Mouse (Mus musculus) testis, postnatal 14 days (tissue): ENCODE results near the gene Tpgs1.

Experiments
- DNase-seq: peaks from one replicate; pipeline ENCODE4 v3.0.0; 2021; ENCODE audit warnings: low spot score

Gene Tpgs1

DNA sequence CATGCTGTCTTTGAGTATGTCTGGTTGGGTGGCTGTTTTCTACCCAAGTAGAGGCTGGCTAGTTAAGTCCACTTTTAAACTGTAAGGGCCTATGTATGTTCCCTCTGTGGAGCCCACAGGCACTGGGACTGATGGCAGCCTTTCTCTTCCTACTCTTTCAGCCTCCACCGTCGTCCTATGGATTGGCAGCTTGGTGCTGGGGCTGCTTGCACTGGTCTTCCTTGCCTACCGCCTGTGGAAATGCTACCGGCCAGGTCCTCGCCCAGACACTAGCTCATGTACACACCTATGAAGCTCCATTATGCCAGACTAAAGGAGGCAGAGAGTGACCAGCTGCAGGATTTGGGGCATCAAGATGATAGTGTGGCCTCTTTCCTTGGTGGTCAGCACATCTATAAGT, 1.1 kb upstream of the Tpgs1 start:
- no peak for DNase-seq

DNA sequence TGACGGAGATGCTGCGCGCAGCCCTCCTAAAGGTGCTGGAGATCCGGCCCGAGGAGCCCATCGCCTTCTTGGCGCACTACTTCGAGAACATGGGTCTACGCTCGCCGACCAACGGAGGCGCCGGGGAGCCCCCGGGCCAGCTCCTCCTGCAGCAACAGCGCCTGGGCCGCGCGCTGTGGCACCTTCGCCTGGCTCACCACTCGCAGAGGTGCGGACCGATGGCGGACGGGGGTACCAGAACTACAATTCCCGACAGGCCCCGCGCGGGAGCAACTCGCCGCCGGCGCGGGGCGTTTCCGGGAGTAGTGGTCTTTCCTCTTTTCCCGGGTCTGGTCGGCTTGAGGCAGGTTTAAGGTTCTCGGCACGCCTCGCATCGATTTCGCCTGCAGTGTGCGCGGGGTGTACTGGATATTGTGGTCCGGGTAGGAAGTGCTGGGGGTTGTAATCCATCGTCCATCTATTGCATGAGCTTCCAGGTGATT, 448 bp downstream of the Tpgs1 start:
- peak; percentile 90 for DNase-seq

DNA sequence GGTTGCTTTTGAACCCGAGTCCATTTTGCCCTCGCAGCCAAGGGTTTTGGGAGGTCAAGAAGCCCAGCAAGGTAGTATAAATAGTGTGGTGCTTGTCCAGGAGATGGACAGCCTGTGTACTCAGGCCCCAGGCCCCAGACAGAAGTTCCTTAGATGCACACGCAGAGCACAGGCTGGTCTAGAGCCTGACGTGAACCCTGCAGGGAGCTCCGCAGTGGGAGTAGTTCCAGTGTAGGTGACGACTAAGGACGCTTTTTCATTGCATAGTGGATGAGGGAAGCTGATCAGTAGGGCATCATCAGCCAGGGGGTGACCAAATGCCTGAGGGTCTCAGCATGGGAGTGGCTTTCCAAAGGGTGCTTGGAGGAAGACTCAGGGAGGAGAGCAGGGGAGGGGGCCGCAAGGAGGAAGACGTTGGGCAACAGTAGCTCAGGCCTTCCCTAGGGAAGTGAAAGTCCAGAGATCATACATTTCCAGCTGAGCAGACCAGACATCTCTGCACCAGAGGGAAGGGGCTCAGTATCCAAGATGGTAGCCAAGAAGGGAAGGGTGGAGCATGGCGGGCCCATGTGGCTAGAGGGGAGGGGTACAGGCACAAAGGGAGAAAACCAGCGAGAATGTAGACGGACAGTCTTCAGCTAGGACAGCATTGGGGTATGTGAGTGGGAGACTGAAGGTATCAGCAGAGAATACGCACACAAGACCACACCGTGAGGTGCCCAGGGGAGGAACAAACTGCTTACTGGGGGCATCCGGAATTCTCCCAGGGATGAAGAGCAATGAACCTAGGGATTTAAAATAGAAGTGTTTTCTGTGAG, 1.1 kb downstream of the Tpgs1 start:
- no peak for DNase-seq

DNA sequence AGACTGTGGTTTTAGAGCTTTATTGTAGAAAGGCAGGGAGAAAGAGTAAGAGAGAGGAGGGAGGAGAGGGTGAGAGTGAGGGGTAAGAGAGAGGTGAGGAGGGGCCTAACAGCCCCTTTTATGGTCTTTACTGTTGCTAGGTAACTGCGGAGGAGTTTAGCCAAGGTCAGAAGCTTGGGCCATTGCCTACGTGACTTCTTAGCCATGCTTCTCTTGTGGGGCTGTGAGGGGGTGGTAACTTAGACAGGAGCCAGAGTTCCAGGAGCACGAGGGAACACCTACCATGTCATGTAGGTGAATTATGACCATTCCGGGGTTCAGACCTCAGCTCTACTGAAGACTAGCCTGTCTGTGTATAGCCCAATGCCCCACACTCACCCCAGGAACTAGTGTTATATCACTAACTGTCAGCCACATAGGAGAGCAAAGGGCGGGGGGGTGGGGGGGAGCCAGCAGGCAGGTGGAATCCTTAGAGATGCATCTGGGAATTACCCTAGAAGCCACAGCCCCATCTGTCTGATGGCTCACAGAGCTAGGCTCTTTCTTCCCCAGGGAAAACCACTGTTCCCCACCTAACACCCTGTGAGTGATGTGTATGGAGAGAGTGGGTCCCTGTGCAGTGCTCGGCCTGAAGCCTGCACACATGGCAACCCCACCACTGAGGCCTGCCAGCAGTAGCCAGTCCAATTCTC, 2.4 kb downstream of the Tpgs1 start:
- no peak for DNase-seq

DNA sequence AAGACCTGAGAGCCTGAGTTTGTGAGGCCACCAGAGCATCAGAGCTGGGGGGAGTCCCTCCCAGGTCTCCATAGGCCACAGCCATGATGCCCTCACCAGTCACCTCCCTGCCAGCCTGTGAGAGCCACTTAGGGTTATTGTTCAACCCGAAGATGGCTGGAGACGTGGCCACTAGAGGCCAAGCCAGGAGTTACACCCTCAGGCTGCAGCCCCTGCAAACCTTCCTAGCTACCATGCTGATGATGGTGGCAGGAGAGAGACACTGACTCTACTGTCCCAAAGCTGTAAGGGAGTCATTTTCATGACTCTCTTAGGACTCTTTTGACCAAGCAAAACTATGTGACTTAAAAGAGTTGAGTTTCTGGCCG, 2.9 kb downstream of the Tpgs1 start:
- DNase-seq = no peak

DNA sequence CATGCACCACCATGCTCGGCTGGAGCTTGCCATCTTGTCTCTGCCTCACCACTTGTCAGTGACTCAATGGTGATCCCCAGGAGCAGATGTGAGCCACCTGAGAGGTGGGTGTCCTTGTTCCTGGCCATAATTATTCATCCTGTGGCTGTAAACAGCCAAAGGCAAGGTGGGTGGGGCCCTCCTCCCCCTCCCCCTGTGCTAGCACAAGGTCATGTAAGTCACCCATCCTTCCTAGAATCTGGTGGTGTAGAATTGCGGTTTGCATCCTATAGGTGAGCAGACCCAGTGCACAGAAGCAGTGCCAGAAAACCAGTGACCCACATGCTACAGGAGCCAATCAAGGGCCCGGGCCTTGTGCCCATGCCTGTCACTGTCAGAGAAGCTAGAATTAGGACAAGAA, 3.9 kb downstream of the Tpgs1 start:
- no peak for DNase-seq

DNA sequence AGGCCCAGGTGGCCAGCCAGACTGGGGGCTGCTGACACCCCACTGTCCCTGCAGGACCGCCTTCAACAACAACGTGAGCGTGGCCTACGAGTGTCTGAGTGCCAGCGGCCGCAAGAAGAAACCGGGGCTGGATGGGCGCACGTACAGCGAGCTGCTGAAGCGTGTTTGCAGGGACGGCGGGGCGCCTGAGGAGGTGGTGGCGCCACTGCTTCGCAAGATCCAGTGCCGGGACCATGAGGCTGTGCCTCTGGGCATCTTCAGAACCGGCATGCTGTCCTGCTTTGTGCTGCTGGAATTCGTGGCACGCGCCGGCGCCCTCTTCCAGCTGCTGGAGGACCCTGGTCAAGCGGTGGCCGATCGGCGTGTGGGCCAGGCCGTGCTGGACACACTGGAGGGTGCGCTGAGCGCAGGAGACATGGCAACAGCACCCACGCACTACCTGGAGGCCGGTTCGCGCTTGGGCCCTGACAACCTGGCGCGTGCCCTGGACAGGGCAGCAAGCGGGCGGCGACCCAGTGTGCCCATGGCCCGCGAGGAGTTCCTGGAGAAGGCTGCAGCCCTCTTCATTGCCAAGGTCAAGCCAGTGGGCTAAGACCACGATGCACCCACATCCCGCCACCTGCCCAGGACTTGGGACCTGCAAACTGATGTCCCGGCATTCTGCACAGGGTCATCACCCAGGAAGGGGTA, 6.3 kb downstream of the Tpgs1 start:
- DNase-seq = no peak

DNA sequence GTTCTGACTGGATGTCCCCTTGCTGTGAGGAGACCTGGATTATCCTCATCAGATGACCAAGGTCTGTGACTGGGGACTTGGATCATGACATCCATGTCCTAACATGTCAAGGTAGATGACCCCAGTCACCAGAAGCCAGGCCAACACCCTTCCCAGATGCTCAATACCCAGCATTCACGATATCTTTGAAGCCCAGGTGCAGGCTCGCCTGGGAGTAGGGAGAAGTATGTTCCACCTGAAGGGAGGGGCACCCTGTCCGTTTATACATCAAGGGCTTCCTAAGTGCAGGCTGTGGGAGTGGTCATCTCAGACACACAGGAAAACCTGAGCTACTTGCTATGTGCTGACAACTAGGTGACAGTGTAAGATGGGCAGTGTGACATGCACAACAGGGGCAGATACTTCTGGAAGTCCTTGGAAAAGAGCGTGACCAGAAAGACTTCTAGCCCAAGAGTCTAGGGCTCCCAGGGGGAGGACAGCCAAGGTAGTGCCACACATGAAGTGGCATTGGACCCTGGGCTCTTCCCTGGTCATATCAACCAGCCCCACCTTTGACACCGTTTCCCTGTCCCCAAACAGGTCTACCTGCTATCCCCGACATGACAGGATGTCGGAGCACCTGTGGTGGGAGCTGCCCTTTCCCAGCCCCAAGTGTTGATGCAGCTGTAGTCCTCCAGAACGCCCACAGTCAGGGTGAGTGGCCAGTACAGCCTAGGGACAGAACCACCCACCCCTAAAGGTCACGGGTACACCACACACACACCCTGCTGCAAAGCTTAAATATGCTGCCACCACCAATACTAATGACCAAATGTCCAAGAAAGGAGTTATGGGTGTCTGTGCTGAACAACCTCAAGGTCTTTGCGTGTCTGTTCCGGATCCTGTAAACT, 11.7 kb downstream of the Tpgs1 start:
- no peak for DNase-seq

DNA sequence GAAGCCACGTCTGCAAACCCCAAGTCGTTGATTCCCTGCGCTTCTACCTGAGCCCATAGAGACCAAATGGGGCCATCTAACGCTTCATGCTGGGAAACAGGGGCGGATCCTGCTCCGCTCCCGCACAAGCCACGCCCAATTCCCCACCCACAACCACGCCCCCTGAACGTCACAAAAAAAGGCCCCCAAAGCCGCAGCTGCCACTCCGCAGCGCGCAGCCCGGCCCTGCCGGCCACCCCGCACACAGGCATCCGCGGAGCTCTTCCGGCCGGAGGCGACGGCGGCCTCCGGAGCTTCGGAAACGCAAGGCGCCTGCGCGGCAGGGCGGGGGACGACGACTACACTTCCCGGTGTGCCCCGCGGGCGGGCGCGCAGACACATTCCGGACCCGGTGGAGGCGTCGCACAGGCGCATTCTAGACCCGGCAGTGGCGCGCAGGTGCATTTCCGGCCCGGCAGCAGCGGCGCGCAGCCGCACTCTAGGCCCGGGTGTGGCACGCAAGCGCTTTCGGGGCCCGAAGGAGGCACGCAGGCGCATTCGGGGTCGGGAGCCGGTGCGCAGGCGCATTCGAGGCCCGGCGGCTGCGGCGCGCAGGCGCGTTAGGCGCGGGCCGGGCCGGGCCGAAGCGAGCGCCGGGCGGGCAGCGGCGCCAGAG, 12.5 kb downstream of the Tpgs1 start, which contains the start of gene Cdc34:
Gene Cdc34 (plus strand): TSS at position 605 of the 655 bp plus-strand sequence.
- peak; percentile 99 for DNase-seq

DNA sequence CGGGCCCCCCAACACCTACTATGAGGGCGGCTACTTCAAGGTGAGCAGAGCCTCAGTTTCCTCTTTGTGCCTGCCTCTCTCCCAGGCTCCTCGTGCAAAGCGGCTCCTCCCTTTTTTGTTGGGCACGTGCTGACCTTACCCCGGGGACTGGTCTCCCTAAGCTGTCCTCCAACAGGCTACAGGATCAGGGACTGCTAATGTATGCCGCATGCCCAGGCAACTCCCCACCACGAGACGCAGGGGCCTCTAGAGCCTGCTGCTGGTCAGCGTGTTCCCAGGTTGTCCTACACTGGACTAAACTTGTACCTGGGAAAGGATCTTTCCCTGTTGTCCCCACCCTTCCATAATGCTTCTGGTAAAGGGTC, 13.4 kb downstream of the Tpgs1 start:
- no peak for DNase-seq

DNA sequence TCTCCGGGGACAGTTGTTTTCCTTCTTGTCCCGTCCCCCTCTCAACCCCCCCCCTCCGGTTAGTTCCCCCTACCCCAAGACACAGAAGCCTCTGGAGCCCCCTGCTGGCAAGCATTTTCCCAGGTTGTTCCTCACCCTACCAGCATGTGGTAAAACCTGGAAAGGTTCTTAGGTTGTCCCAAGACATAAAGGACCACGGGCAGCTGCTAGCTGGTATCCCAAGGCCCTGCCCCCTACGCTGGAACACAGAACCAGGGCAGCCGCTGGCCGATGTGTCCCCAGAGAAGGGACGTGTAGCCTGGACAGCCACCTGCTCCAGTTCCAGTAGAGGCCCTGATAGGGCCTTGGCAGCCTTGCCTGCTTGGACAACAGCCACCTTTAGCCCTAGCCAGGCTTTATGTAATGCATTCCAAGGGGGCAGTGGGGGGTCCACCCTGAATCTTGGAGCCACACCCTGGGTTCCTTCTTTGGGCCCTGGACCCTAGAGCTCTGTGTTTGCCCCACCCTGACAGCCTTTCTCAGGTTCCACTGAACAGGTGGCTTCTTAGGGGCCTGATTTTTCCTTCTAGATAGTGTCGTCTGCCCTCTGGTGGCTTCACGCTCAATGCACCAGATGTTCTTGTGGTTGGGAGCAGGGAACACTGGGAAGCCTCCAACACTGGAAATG, 13.9 kb downstream of the Tpgs1 start:
- no peak for DNase-seq

DNA sequence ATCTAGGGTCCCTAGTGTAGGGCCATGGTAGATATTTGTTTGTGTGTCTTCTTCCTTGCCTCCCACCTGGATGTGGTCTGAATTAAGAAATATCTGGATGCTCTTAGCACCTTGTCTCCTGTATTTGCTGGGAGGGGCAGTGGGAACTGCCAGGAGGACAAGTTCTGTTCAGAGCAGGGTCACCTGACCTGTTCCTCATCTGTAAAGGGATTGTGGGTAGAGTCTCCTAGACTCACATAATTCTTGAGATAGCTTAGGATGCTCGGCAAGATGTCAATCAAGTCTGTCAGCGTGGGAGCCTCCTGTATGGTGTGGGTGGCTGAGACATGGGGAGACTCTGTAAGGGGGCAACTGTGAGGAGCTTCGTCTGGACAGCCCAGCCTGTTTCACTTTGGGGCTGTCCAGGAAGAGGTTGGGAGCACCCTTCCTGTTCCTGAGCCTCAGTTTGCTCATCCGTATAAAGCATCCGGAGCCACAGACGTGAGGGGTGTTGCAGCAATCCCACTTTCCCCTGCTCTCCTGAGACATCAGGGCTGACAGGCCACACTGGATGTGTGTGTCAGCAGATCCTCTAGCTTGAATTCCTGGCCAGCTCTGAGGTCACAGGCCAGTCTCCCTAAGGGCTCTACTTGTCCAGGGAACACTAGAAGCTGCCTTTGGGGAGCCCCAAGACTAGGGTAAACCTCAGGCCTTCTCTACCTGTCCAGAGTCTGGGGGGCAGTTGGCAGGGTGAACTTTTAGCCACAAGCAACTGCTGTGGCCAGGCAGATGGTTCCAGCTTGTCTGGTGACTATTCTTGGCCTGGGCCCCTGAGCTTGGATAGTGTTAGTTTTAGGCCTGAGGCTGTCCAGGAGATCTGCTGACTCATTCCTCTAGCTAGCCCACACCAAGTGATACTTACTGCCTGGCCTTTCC, 14.8 kb downstream of the Tpgs1 start:
- DNase-seq = no peak

DNA sequence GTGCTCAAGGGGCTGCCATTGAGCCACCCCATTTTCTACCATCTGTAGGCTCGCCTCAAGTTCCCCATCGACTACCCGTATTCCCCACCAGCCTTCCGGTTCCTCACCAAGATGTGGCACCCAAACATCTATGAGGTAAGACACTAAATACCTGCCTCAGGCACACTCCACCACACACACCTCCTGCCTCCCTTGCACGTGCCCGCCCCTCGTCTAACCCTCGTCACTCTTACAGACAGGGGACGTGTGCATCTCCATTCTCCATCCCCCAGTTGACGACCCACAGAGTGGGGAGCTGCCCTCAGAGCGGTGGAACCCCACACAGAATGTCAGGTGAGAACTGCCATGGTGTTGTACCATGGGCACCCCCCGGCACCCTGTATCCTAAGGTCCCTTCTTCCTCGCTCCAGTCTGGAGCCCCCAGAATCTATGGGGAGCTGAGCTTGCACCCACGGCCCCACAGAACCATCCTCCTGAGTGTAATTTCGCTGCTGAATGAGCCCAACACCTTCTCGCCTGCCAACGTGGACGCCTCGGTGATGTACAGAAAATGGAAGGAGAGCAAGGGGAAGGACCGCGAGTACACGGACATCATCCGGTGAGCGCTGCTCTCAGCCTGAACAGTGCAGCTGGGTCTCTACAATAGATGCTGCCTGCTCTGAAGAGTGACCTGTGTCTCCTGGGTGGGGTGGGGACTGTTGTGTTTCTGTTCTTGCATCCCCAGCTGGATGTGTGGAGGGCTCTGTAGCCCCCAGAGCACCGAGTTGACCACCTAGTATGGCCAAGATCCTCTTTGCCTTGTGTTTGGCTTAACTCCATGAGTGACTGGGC, 15.8 kb downstream of the Tpgs1 start:
- no peak for DNase-seq

DNA sequence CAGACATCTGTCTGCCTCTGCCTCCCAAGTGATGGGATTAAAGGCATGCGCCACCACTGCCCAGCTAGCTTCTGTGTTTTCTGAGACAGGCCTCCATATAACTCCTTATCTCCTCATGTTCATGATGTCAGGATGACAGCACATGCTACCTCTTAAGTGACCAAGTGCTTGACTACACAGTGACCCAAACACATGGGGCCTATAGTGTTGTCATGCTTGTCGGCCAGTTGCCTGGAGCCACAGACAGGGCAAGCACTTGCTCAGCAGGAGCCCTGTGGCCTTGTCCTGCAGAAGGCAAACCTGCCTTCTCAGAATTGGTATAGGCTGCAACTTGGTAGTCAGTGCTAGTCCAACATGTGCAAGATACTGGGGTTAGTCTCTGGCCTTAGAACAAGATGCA, 17.1 kb downstream of the Tpgs1 start:
- DNase-seq = no peak

DNA sequence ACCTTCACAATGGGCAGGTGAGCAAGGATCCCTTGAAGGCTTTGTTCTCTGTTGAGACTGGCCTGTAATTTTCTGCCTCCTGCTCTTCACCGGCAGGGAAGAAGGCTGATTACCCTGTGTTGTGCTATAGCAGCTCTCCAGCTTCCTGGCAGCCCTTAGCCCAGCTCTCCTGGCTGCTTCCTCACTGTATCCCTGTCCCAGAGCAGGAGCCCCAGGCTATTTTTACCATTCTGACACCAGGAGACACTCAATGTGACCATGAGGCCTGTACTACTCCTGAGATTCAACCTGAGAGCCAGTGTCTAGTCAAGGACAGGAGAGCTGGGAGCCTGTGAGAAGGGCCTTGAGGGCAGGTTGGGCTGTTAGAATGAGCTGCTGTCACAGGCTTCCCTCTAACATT, 17.5 kb downstream of the Tpgs1 start:
- no peak for DNase-seq

DNA sequence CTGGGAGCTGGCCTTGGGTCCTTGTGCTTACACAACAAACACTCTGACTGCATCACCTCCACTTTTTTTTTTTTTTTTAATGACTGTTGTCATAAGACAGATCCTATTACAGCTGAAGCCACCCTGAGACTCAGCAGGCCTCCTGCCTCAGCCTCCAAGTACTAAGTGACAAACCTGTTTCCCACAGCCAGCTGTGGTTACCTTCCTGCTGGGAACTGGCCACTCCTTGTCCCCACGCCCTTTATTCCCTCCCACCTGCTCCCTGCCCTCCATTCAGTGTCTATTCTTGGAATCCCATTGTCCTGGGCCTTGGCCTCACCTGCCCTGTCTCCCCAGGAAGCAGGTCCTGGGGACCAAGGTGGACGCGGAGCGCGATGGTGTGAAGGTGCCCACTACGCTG, 18.3 kb downstream of the Tpgs1 start:
- DNase-seq = no peak

DNA sequence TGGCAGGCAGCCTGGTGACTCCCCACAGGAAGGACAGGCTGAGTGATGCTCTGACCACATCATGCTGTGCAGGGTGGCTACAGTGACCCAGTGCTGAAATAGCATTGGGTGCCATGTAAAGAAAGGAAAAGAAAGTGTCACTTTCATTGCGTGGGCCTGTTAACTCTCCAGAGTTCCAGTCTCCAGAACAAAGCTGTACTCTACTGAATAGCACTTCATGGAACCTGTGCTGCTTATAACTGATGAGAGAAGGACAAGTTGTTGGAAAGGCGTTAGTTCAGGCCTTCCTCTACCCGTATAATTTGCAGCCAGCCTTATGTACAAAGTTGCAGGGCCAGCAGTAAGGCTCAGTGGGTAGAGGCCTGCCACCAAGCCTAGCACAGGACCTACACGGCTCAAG, 19.6 kb downstream of the Tpgs1 start, which contains the start of gene Gzmm:
Gene Gzmm (plus strand): TSS at position 301 of the 400 bp plus-strand sequence.
- no peak for DNase-seq

DNA sequence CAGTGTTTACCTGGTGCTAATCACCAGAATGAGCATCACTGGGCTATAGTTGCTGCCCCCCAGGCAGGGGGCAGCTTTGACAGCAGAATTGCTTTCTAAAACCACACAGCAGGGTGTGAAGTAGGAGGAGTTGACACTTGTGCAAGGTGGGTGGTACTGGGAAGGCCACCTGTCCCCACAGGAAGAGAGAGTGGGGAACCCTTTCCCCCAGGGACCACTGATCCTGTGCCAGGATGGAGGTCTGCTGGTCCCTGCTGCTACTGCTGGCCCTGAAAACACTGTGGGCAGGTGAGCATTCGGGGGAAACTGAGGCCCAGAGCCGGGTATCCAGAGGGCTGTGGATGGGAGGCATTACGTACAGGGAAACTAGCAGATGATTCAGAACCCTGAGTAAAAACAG, 20.0 kb downstream of the Tpgs1 start:
- no peak for DNase-seq
